Mouse (Mus musculus): ENCODE measurements around the gene Zfp169. TPM values are rescaled to one million over a fixed set of nuclear protein-coding genes. Genes with fewer than 3 reads are reported as not detected.

Zfp169 gene
- 1.5 and 1.7 TPM in 2 replicates for polyA plus RNA-seq (2012; rRNA removed)

DNA sequence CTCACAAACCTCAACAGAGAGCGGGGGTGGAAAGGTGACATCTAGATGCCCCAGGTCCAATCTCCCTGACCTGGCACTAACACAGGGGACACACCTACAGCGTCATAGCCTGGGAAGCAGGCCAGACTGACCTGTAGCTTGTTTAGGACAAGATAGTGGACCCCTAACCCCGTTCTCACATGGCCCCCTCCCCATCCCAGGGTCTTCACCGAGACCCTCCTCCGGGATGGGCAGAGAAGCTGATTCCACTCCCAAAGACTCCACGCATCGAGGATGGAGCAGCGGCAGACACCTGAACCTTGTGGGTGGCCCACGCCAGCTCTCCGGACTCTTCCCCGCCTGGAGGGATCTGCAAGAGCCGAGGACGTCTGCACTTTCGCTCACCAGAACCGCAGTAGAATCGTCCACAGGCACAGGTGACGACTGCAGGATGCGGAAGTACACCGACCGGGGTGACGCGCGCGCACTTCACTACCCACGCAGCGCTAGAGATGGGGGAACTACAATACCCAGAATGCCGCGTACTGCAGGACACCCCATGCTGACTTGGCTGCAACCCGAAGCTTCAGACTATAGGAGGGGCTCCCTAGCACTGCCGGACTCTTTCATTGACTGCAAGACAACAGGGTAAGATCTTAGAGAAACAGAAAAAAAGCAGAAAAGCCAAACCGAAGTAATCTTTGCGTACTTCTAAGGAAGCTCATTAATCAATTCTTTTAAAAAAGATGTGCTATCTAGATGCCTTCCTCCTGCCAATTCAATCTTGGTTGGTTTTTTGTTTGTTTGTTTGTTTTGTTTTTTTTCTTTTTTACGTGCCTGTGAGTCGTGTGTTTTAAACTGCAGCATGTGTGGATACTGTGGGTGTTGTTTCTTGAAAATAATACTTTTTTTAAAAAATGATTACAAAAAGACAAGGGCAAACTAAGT lies at the start of gene Zfp169, which contains the start of gene A830005F24Rik:
Zfp169 (minus strand) TSS at position 449 of the 927 bp plus-strand sequence.
A830005F24Rik (plus strand) TSS at position 568 of the 927 bp plus-strand sequence.

Other genes with a start within 250 kb of the Zfp169 start
- not detected in 2 replicates for gene A830005F24Rik, start 119 bp upstream of the Zfp169 start, polyA plus RNA-seq (2012; rRNA removed)
- gene Ptpdc1, start 112.2 kb upstream of the Zfp169 start, polyA plus RNA-seq (2012; rRNA removed): 0.42 and 0.65 TPM in 2 replicates
- 120 and 198 TPM in 2 replicates for gene Barx1, start 149.5 kb upstream of the Zfp169 start, polyA plus RNA-seq (2012; rRNA removed)

Data from stomach, adult 2 months (tissue).